Mouse (Mus musculus) embryonic fibroblast, embryonic 13.5 days (primary cell): ENCODE measurements around the gene Apol7a.

Experiments
- CTCF ChIP-seq: IDR thresholded peaks from 2 replicates; pipeline ENCODE4 v1.5.1; 2011; ENCODE audit warnings: mild to moderate bottlenecking, control low read depth, low read length, moderate library complexity, borderline replicate concordance; ENCODE audit not compliant: insufficient read depth
- POLR2A ChIP-seq: IDR thresholded peaks from 2 replicates; pipeline ENCODE4 v1.6.1; 2011; ENCODE audit warnings: low read depth, mild to moderate bottlenecking, control low read depth, low read length, moderate library complexity

DNA sequence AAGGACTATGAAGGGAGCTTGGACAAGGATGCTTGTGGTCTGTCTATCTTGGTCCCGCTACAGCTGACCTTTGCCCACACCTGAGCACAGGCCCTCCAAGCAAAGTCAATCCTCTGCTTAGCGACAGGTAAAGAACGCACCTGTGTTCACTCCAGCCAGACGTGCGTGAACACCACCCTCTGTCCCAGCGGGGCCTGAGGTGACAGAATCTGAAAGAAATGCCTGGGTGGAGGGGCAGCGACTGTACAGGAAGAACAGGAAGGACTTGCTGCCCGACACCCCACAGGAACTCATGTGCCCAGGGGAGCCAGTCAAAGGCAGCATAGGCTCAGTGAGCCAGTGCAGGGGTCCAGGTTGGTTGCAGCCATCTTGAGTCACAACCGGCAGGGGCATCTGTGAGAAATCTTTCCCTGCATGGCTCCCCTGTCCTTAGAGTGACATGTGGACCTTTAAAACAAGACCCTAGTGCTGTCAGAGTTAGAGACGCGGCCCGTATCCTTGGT lies 30.0 kb downstream of the Apol7a start:
- TF ChIP-seq POLR2A (no peak), CTCF (no peak)
